Mouse (Mus musculus): ENCODE results near the gene Pafah1b1.

Pafah1b1 gene

GRCm38 (mm10) chr11:74721141-74721540, 3.3 kb downstream of the Pafah1b1 start:
- no peak for DNase-seq (ENCODE audit: low read depth, low spot score)

GRCm38 (mm10) chr11:74720668-74721067, 3.8 kb downstream of the Pafah1b1 start:
- no peak for DNase-seq (ENCODE audit: low read depth, low spot score)

GRCm38 (mm10) chr11:74715971-74716525, 8.4 kb downstream of the Pafah1b1 start:
- DNase-seq (ENCODE audit: low read depth, low spot score) = no peak

DNA sequence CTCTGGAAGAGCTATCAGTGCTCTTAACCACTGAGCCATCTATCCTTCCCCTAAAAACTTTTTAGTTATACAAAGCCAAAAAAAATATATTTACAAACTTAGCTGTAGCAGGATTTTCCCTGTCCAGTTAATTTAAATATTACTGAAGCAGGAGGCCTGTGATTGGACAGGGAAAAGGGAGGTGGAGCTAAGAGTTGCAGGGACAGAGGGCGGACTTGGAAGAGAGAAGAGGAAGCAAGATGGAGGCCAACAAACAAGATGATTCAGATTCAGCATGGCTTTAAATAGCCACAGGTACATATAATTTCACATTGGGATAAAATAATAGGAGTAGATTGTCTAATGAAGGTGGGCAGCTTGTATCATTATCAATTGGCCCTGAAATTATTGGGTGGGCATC, 13.8 kb downstream of the Pafah1b1 start:
- no peak for DNase-seq (ENCODE audit: low read depth, low spot score)

DNA sequence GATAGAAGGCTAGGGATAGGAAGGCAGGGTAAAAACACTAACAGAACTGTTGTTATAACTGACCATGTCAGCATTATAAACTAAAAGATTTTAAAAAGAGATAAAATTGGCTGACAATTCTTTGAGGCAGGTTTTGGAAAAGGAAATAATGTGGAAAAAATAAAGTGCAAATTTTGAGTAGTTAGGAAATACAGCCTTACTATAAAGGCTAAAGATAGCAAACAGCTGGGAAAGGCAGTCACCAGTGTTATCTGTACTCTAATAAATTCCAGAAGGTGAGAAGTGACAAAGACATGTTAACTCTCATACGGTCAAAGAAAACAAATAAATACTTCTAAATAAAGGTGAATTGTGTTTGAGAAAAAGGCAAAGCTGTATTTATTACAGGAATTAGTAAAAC, 15.7 kb downstream of the Pafah1b1 start:
- no peak for DNase-seq (ENCODE audit: low read depth, low spot score)

DNA sequence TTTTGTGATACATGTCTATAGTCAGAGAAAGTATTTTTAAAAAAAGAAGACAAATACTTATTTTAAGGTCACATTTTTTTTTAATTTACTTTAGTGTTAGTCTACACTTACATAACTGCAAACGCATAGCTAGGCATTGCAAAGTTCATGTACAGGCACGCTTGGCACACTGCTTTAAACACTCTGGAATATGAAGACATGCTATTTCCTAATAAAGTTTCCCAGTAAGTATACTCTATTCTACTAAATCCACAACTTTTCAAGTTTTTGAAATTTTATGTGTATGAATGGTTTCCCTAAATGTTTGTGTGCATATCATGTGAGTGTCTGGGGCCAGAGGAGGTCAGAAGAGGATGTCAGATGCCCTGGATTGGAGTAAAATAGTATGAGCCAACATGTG, 20.4 kb downstream of the Pafah1b1 start:
- DNase-seq (ENCODE audit: low read depth, low spot score) = no peak

- no peak for DNase-seq (ENCODE audit: low read depth, low spot score)
Observed at GRCm38 (mm10) chr11:74699505-74699904, 25.0 kb downstream of the Pafah1b1 start.

DNA sequence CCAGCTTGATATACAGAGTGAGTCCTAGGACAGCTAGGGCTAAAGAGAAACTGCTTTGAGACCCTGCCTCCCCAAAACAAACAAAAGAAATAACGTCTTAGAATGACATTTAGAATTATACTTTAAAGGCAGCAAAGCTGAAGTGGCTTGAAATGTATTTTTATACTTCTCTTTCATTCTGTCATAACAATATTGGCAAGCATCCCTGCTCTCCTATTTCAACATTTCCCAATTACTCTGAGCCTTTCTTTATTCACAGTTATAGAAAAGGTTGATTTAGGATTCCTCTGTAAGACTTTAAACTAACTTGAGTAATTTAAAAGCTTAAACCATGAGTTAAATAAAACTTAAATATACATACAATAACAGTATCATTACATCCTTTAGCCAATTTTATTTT, 32.3 kb downstream of the Pafah1b1 start:
- no peak for DNase-seq (ENCODE audit: low read depth, low spot score)

DNA sequence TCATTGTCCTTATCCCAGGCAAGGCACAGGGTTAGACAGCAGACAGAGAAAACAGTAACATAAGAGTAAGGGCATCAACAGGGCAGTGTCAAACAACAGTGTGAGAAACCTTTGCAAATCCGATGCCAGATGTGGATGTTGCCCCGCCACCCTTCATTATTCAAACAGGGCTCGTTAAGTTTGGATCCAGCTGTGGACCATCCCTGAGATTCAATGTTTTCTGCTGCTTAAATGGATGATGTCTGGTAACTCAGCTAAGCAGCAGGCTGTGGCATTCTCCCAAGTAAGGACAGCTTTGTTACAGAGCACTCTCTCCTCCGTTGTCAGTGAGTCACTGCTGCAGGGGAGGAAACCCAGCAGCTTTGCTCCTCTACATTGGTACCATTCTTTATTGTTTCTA, 49.3 kb downstream of the Pafah1b1 start:
- DNase-seq (ENCODE audit: low read depth, low spot score) = no peak

DNA sequence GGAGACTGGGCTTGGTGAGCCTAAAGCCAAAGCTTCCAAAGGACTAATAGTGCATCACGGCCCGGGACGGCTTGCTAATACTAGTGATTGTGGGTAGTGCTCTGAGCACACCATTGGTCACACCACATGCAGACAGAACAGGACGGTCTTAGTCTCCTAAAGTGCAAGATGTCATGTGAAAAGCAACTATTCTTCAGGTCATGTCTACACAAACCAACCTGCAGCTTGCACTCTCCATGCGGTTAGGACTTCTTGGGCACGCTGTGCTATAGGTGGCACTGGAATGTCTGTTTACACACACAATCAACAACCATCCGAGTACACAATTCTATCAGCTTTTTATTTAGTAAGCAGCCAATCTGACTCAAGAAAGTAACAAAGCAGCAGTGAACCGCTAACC, 49.8 kb downstream of the Pafah1b1 start:
- no peak for DNase-seq (ENCODE audit: low read depth, low spot score)

DNA sequence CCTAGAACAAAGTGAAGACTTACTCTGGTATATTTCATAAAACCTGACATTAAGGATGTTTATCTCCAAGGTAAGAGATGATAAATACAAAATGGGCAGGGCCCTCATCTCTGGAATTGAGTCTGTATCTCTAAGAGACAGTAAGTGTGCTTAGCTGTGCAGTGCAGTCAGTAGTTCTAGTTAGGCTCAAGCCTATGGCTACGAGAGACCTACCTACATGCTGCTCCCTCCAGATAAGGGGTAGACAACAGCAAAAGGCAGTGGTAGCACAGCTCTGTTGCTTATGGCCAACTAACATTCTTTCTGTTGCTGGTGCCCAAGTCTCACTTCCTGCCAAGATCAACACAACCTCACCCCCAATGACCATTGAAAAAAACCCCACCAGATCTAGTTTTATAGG, 50.9 kb downstream of the Pafah1b1 start:
- DNase-seq (ENCODE audit: low read depth, low spot score) = no peak

DNA sequence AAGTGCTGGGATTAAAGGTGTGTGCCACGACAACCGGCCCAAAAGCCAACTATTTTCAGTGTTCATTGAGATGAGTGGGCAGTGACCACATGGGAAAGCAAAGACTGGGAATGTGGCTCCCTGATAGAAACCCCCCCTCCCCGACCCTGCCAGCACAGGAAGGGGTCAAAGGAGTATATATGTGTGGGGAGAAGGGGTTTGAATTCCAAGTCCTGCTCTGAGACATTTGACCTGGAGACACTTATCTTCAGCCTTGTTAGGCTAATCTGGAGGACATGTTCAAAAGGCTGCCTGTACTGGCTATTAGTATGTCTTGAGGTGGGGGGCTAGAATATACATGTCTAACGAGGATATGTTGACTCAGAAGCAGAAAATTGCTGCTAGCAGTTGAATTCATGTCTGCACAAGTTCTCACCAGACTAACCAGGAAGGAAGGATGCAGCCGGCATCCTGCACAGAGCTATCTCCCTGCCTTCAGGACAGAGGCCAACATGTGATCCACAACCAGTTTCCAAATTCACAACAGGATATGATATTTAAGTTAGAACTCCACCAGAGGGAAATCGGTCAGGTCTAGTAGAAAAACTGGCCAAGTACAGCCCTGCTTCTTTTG, 51.5 kb downstream of the Pafah1b1 start:
- no peak for DNase-seq (ENCODE audit: low read depth, low spot score)

GRCm38 (mm10) chr11:74671839-74672238, 52.6 kb downstream of the Pafah1b1 start:
- DNase-seq (ENCODE audit: low read depth, low spot score) = no peak

- no peak for DNase-seq (ENCODE audit: low read depth, low spot score)
Observed at GRCm38 (mm10) chr11:74671013-74671412, 53.5 kb downstream of the Pafah1b1 start.

- DNase-seq (ENCODE audit: low read depth, low spot score) = no peak
Observed at GRCm38 (mm10) chr11:74670151-74670550, 54.3 kb downstream of the Pafah1b1 start.

DNA sequence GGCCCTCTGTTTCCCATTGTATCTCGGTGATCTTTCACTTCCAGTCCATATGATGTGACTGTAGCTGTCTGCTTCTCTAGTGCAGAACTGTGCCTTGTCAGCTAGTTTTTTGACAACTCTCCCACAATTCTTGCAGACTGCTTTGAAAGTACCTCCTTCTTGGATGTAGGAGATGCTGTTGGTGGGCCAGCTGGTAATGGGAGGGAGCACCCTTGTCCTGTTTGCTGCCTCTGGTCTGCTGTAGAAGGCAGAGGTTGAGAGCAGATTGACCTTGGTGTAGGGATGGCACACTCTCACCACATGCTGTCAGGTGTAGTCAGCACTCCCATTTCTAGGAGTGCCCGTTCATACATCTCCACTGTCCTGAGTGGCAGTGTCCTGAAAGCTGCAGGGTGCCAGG, 55.5 kb downstream of the Pafah1b1 start:
- no peak for DNase-seq (ENCODE audit: low read depth, low spot score)

GRCm38 (mm10) chr11:74668466-74668865, 56.0 kb downstream of the Pafah1b1 start:
- DNase-seq (ENCODE audit: low read depth, low spot score) = no peak

DNA sequence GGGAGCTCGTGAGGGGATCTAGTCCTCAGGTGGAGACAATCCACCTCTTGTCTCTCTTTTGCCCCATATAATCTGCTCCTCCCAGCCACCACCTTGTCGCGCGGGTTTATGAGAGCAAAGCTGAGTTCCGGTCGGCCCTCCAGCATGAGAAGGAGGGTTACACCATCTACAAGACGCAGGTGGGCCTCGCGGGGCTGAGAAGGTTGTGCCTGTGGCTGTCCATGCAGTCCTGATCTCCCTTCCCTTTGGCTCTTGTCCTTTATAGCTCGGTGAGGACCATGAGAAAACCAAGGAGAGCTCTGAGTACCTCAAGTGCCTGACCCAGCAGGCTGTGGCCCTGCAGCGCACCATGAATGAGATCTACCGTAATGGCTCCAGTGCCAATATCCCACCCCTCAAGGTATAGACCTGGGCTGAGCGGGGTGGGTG, 56.9 kb downstream of the Pafah1b1 start:
- DNase-seq (ENCODE audit: low read depth, low spot score) = no peak

DNA sequence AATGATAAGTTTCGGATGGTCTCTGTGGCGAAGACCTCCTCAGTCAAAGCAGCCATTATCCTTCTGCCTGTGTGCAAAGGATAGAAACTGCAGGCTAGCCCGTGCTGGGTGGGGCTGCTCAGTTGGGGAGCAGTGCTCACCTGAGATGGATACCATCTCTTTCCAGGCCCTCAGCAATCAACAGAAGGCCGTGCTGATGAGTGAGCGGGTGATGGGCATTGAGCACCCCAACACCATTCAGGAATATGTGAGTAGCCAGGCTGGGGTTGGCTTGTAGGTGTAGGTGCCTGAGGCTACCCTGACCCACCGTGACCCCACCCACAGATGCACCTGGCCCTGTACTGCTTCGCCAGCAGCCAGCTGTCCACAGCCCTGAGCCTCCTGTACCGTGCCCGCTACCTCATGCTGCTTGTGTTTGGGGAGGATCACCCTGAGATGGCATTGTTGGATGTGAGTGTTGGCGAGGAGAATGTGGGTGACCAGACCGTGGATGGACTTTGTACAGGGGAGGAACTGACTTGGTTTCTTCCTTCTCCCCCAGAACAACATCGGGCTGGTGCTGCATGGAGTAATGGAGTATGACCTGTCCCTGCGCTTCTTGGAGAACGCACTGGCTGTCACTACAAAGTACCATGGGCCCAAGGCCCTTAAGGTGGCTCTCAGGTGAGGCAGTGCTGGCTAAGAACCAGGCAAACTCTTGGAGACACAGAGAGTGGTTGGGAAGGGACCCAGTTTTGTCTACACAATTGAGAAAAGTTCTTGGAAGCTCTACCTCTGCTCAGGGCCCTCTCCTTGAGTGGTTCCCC, 57.5 kb downstream of the Pafah1b1 start:
- no peak for DNase-seq (ENCODE audit: low read depth, low spot score)

DNA sequence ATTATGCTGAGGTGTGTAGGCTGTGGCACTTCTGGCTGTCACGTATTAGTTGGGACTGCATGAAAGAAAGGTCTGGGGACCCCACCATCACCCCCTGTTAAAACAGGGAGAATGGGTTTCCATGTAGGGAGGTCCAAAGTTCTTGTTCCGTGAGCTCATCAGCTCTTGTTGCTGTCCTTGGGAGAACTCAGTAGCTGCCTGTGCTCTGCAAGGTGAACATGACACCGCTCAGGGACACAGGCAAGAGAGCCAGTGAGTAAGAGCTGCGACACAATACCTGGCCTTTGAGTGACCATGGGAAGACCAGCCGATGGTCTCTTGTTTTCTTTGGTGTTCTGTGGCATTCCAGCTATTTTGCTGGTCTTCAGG, 58.2 kb downstream of the Pafah1b1 start:
- DNase-seq (ENCODE audit: low read depth, low spot score) = no peak

DNA sequence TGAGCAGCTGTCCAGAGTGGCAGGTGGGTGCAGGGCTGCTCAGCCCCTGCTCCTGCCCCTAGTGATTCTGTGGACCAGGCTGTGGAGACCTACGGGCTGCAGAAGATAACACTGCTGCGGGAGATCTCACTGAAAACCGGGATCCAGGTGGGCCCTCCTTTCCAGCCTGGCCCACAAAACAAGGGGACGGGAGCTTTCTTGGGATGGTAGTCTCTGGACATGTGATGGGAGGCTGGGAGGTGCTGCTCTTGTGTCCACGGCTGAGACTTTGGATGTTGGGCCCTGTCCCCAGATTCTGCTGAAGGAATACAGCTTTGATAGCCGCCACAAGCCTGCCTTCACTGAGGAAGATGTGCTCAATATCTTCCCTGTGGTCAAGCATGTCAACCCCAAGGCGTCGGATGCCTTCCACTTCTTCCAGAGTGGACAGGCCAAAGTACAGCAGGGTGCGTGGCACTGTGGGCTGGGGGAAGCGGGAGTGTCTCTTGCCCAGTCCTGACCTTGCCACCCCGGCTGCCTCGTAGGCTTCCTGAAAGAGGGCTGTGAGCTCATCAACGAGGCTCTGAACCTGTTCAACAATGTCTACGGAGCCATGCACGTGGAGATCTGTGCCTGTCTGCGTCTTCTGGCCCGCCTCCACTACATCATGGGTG, 58.7 kb downstream of the Pafah1b1 start:
- DNase-seq (ENCODE audit: low read depth, low spot score) = no peak

DNA sequence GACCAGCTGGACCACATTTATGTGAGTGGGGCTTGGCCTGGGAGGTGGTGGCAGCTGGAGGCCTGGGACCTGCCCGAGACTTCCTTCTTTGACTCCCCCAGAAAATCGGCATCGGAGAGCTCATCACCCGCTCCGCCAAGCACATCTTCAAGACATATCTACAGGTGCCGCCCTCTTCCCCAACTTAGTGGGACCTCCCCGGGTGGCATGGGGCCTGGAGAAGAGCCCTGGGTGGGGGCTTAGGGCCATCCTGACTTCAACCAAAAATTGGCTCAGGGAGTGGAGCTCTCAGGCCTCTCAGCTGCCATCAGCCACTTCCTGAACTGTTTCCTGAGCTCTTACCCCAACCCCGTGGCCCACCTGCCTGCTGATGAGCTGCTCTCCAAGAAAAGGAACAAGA, 59.6 kb downstream of the Pafah1b1 start:
- no peak for DNase-seq (ENCODE audit: low read depth, low spot score)

GRCm38 (mm10) chr11:74664279-74664678, 60.2 kb downstream of the Pafah1b1 start:
- no peak for DNase-seq (ENCODE audit: low read depth, low spot score)

Data from CD4-positive helper T cell, adult 2 months (primary cell).